Mouse (Mus musculus): ENCODE data around the gene Arl4c.
A peak's percentile ranks its signal among the peaks of the same experiment; 100 is the strongest.
"Not testable (repeated sequence)": the region's sequence is repeated elsewhere in the genome, so short reads cannot be mapped to it uniquely, and the experiment has no call there.

Gene Arl4c

DNA sequence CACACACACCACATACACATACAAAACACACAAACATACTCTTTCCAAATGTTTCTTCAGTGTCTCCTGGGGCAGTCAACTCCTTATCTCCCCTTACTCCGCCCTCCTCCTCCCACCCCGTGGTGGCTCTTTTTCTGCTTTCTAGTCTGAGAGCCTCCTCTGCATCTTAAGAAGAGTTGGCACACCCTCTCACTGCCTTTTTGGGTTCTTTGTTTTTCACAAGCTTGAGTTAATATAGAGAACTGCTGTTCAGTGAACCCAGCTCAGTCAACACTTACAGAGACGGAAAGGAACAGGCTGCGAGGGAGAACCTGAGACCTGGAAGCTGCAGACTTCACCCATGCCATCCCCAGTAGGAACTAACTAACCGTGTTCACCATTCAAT is 45.9 kb downstream of the Arl4c start:
- DNase-seq (ENCODE audit: low spot score in 2 of 2) = no peak

DNA sequence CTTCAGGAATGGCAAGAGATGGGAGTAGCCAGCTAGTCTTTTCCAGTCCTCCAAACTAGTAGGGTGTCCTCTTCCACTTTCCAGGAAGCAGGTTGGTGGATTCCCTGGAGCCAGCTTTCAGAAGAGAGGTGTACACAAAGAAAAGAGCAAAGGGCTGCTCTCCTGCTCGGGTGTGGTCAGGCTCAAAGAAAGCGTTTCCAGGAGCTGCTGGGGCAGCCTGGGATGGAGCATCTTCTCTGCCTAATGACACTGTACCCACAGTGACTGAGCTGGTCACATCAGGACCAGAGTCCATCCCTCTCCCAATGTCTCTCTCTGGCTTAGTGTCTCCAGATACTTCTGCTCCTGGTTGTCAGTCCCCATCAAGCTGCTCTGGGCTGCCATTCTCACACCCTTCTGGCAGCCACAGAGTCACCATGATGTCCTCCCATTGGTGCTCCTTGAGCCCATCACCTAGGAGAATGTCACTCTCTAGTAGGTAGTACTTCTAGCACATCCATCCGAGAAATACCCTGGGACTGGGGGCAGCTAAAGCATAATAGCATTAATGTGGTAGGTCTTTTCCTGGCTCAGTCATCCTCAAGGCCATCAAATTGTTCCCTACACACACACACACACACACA is 46.4 kb downstream of the Arl4c start:
- peak; percentile 20 to 26 for DNase-seq (ENCODE audit: low spot score in 2 of 2)

DNA sequence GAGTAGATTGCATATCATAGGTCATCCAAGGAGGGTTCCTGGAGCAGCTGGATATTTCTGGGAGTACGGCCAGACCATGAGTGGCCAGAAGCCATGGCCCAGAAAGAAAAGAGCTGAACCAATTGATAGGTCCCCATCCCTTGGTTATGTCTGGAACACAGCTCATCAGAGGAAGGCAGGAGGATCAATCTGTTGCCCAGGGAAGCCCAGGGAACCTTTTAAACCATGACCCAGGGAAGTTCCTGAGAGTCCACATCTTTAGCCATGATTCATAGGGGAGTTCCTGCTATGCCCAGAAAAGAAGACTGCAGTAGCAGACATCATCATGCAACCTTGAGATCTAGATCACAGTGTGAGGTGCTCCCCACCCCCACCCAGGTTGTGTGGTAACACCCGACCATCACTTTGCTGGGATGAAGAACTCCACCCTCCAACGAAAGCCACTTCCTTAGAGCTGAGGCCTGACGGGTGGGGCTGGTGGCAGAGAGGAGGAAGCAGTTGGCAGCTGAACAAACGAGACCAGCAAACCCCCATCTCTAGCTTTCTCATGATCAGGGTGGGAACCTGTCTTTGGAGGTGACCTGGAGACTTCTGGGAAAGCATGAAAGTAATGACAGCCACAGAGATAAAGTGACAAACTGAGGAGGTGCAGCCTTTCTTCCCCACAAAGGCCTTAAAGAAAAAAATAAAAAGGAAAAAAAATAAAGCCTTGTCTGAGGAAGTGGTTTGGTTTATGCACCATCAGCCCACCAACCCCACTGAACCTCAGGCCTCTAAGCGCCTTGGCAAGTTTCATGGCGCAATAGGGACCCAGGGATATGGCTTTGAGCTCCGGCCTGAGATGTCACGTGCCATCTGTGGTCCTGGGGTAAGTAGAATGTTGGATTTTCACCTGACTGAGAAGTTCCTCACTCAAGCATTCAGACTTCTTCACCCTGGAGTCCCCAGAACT is 47.2 kb downstream of the Arl4c start:
- peak; percentile 86 to 90 for DNase-seq (ENCODE audit: low spot score in 2 of 2)

DNA sequence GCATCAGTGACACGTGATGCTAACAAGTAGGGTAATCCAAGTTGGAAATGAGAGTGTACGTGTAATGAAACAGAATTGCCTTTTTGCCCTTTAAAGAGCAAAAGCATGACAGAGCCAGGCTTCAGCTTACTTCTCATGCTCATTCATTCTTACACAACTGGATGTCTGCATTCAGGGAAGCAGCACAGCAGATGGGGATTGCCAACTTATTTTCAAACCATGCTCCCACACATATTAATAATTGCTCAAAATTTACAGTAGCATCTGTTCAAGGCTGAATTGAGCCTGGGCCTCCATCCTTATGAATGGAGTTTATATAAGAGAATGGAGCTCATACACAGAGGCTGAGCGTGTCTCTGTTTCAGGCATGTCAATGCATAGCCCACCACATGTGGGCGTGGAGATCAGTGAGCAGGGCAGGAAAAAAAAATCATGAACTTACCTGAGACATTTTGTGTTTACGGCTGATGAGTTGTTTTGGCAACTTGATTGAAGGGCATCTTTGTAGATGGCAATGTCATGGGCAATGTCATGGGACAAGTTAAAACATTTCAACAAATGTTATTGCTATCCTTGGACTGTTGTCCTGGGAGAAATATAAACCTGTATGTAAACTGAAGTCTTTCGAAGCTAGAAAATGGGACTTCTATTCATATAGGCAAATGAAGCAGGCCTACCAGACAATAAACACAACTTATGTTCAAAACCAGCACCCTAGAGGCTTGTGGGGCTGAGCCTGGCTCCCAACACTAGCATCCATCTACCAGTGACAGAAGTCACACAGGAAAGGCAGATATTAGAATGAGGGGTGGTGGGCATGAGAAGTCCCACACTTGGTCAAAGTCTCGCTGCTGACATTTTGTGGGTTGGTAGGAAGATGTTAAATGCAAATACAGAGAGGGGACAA is 48.2 kb downstream of the Arl4c start:
- no peak for DNase-seq (ENCODE audit: low spot score in 2 of 2)

DNA sequence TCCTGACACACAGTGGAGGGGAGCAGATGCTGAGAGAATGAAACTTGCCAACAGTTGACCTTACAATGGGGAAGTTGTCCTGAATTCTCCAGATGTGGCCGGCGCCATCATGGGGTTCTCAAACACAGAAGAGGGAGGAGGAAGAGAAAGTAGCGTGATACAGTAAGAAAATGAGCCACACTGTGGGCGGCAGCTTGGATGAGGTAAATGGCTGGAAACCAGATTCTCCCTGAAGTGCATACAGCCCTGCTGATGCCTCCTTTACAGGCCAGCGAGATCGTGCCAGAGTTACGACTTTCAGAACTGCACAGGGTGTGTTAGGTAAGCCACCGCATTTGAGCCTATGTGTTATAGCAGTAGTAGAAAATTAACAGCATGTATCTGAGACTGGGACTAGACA is 49.3 kb downstream of the Arl4c start:
- no peak for DNase-seq (ENCODE audit: low spot score in 2 of 2)

DNA sequence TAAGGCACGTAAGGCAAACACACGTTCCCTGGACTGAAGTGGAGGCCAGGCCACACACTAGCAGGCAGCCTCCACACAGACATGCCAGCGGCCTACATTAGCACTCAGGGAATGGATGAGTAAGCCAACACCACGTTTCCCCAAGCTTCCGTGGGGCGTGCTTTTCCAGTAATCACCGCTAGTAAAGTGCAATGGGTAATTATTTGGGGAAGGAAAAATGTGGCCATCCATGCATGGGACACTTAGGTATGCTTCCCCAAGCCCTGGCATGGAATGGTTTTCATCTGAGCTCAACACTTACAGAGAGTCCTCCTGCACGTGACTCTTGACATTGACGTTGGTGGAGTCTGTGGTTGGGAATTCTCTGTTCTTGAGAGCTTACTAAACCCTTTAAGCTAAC is 50.4 kb downstream of the Arl4c start:
- no peak for DNase-seq (ENCODE audit: low spot score in 2 of 2)

DNA sequence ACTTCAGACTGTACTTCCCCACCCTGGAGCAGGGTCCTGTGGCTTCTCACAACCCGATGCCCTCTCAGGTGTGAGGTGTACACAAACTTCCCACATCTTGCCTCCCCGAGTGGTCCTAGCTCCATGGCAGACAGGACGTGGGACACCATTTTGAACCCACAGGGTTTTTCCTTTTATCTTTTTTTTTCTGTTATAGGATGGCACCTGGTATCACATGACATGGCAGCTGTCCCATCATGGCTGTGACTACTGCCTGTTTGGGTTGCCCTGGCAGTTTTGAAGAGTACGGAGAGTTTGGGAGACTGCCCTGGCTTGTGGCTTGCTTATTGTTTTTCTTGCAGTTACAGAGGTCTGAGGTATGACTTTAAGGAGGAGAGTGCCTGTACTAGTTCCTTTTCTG is 53.3 kb downstream of the Arl4c start:
- no peak for DNase-seq (ENCODE audit: low spot score in 2 of 2)

DNA sequence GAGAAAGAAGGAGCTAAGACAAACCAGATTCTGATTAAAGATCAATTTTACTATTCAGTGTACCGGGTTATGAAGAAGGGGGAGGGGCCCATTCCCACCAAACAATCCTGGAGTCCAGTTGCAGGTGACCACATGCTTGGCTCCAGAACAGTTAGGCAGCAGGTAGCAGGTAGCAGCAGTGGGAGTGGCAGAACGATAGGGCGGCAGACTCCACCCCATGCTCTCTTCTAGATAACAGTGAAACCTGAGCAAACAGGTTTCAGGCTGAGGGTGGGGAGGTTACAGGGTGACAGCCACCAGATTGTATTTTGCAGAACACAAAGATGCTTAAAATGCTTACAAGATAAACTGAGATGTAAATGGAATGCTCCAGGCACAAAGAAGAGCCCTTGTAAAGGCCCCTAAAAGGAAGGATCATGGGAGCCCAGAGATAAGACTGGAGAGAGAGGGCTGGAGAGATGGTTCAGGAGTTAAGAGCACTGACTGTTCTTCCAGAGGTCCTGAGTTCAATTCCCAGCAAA is 56.4 kb downstream of the Arl4c start:
- no peak for DNase-seq (ENCODE audit: low spot score in 2 of 2)

DNA sequence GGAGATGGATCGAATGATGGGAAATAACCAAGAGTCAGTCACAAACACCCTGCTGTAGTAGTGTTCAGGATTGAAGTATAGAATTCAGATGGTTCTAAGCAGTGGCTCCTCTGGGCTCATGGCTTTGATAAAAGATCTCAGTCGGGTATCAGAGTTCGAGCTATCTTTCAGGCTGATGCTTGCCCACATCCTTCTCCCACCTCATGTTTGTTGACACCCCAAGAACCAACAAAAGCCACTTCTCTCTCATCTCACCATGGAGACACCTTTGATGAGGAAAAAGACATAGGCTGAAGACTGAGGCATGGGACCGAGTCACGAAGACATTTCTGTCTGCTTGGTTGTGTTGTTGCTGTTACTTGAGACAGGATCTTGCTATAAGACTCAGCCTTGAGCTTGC is 57.6 kb downstream of the Arl4c start:
- DNase-seq (ENCODE audit: low spot score in 2 of 2) = no peak

DNA sequence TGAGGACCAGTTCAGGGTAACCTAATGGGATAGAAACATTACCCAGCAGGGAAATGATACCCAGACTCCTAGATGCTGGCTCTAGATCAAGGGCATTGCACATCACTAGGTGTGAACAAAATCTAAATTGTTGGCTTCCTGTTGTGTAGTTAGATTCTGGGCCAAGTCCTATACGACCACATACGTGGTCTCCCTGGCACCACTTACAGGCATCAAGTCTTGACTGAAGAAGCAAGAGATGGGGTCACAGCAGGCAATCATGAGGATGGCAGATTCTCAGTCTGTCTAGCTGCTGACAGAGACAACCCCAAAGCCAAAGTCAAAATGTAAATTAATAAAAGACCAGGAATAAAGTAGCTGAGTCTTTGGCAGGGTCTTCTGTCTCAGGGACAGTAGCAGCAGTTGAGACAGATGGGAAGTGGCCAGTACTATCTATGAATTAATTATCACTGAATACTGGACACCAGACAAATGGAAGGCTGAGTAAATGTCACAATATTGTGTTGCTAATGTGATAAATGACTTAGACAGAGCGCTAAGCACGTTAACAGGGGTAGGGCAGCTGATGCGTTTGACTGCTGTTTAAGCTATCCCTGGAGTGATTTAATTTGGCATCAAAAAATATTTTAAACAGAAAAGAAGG is 58.7 kb downstream of the Arl4c start:
- no peak for DNase-seq (ENCODE audit: low spot score in 2 of 2)

DNA sequence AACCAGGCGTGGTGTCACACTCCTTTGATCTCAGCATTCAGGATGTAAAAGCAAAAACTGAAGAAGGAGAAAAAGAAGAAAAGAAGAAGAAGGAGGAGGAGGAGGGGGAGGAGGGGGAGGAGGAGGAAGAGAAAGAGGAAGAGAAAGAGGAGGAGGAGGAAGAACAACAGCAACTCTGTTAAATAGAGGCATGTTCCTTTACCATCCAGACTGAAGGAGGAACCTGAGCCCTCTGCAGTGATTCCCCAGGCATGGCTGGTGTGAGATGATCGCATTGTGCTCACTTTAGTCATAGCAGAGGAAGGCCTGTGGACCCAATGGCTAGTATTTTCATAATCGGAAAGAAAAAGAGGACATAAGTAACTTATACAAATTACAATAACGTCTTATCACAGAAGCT is 59.3 kb downstream of the Arl4c start:
- no peak for DNase-seq (ENCODE audit: low spot score in 2 of 2)

DNA sequence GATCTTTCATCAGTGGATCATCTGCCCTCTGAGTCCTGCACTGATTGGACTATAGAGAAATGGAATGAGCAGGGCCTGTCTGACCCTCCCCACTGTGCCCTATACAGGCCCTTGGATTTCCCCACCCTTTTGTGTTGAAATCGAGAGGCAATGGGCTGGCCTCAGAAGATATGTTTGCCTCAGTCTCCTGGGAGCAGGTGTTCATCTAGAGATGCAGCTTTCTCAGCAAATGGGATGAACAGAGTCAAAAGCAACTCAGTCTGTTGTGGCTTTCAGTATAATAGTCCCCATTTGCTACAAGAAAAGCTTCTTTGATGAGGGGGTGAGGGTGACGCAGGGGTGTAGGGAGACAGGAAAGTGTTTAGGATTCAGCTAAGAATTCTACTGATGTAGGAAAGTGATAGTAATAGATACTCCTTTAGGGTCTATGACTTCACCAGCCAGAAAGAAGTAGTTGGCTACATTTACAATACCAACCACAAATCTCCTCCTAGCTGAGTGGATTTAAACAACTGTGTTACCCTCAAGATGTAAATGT is 60.3 kb downstream of the Arl4c start:
- DNase-seq (ENCODE audit: low spot score in 2 of 2) = no peak

DNA sequence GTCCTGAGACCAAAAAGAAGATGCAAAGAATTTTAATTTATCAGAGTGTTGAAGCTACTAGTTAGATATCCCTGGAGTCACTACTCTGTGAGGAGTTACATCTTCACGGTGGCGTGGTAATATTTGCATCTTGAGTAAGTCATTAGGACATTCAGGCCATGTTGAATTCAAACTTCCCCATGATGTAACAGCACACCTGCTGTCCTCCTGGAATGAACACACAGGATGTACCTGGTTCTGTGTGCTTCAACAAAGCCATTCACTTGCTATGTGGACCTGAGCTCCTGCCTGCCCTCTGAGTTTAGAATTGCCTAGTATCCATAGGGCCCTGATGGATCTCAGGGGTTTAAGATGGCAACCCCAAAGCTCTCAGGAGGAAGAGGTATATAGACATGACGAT is 60.8 kb downstream of the Arl4c start:
- no peak for DNase-seq (ENCODE audit: low spot score in 2 of 2)

DNA sequence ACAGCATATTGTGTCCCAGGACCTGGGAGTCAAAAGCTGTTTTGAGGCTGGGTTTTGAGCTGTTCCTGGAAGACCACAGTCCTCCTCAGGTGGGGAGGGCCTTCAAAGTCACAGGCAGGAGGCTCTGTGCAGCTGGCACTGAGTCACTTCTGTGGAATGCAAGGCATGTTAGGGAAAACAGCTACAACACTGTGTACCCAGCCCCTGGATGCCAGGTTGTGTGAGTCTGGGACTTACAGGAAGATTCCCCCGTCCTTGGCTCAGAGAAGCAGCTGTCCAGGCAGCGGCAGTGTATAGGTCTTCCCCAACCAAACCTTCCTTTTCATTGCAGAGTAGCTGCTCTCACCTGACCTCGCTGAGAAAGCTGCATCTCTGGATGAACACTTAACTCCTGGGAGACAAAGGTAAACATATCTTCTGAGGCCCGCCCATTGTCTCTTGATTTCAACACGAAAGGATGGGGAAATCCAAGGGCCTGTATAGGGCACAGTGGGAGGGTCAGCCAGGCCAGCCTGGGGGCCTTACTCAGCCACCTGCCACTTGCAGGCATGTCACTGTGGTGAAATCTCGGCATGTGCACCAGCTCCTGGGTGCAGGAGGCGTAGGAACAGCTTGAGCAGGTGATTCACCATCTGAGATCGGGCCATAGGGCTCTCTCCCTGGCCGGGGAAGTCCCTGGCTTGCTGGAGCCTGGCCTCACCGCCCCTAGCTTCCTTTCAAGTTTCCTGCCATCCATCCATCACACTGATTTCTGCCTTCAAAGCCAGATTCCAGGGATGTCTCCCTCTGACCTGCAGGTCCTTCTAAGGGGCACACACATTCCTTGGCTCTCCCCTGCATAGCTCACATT is 62.4 kb downstream of the Arl4c start:
- DNase-seq (ENCODE audit: low spot score in 2 of 2) = no peak

DNA sequence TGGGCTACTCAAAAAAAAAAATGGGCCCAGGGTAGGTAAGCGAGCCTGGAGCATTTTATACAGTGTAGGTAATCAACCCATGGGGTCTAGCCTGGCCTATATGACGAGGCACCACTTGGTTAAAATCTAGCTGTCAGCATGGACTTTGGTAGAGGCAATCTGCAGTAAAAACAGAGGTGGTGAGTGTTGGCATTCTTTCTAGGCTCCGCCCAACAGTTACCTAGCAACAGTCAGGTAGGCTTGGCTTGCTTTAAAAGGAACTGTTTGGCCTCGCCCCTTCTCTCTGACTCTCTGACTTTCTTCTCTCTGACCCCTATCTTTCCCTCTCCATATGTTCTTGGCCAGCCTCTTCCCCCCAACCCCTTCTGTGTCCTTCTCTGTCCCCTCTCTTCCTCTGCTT is 63.4 kb downstream of the Arl4c start:
- DNase-seq (ENCODE audit: low spot score in 2 of 2) = no peak

DNA sequence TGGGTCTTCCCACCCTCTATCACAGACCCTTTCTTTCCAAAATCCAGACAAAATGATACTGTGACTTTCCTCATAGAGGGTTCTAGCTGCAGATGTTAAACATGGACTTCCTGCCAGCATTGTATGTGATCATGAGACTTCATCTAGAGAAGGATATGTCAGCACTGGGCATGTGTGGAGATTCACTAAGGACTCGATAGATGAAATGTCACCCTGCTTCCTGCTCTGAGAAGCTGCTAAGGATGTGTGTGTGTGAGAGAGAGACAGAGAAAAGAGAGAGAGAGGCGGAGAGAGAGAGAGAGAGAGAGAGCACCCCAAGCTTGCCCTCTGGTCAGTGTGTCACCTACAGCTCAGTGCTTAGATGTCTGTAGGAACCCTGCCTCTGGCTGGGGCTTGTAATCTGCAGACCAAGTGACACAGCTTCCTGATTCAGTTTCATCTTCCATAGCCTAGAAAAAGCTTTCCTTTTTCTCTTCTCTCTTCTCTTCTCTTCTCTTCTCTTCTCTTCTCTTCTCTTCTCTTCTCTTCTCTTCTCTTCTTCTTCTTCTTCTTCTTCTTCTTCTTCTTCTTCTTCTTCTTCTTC is 65.4 kb downstream of the Arl4c start:
- not testable (repeated sequence) for DNase-seq (ENCODE audit: low spot score in 2 of 2)

DNA sequence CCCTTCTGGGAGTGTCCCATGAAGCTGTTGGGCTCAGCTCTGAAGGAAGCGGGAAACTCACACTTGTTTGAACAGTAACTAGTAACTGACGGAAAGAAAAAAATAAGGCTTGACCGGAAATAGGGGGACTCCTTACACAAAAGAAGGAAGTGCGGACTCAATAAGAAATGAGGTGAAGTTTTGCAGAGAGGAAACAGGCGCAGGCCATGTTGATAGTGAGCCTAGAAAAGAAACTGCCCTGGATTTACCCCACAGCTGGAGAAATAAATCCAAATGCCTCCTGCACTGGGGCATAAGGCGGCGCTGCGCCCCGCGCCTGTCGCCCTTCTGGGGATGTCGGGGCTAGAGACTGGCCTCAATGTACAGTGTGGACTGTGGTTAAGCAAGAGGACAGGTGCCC is 66.4 kb downstream of the Arl4c start:
- no peak for DNase-seq (ENCODE audit: low spot score in 2 of 2)

DNA sequence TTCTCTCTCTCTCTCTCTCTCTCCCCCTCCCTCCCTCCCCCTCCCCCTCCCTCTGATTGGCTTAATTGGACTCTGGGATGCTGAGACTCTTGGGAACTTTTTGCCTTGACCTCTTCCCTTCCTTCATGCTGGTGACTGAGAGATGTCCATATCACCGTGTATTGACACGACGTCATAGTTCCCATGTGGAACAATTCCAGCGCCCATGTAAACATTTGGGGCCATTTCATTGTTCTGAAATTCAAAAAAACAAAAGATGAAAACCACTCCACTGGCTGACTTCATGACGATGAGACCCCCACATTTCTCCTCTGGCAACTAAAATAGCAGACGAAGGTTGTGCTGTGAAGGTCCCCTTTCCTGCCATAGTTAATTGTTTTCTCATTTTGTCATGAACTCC is 69.2 kb downstream of the Arl4c start:
- no peak for DNase-seq (ENCODE audit: low spot score in 2 of 2)

DNA sequence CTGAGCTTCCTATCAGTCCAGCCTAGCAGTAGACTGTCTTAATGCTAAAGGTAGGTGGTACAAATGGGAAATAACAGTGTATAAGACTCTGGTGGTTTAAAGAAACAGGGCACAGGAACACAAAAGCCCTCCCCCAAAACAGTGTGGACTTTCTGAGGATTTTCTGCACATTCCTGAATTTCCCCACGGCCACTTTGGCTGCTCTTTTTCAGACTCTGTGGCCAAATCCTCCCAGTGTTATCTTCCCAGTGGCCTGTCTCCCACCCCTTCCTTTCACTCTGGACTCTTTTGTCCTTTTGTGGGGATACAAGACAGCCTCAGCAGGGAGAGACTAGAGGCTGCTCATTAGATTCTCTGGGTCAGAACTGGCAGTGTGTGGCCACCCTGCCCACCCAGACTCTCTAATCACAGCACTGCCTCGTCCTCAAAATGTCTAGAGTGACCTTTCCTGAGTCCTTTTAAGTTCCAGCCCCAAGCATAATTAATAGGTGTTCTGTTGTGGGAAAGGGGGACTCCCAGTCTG is 72.0 kb downstream of the Arl4c start:
- no peak for DNase-seq (ENCODE audit: low spot score in 2 of 2)

DNA sequence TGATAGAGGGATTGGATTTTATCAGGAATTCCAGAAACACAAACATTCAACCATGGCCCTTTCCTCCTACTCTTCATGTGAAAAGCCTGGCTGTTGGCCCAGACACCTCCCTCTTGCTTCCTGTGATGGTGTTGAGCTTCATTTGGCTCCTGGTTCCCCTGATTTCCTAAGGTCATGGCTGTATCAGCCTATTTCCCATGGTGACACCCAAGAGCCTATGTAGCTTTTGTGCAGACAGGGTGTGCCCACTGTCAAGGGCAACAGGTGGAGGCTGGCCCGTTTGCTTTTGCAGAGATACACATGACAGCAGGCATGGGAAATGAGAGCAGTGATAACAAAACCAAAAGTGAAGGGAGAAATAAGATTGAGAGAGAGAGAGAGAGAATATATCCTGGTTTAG is 76.8 kb downstream of the Arl4c start:
- DNase-seq (ENCODE audit: low spot score in 2 of 2) = no peak
